Mouse (Mus musculus) limb, embryonic 12.5 days (tissue): Measurements from ENCODE around the gene Tmem246. TPM values are rescaled to one million over a fixed set of nuclear protein-coding genes. Genes with fewer than 3 reads are reported as not detected.
"Not testable (repeated sequence)": the region's sequence is repeated elsewhere in the genome, so short reads cannot be mapped to it uniquely, and the experiment has no call there.

Experiments
- ATAC-seq: fragments of 200-750 bp; cut with Nextera tagmentation; 2 replicates; pipeline ENCODE4 v1.8.0; 2017; ENCODE audit warnings: low read depth, moderate TSS enrichment; ENCODE audit not compliant: insufficient number of reproducible peaks, insufficient read depth, low FRiP score, low TSS enrichment
- H3K27ac ChIP-seq: fragments of 300-500 bp; sonication (generic); 2 replicates; pipeline ENCODE4 v1.5.1; 2016; ENCODE audit warnings: mild to moderate bottlenecking, moderate library complexity
- H3K27me3 ChIP-seq: fragments of 300-500 bp; sonication (generic); 2 replicates; pipeline ENCODE4 v1.6.1; 2016; ENCODE audit warnings: mild to moderate bottlenecking, moderate library complexity
- H3K36me3 ChIP-seq: fragments of 300-500 bp; sonication (generic); 2 replicates; pipeline ENCODE4 v1.6.1; 2016; ENCODE audit warnings: mild to moderate bottlenecking, moderate library complexity
- H3K4me1 ChIP-seq: fragments of 300-500 bp; sonication (generic); replicated peaks from 2 replicates; pipeline ENCODE4 v1.6.1; 2016
- H3K4me2 ChIP-seq: fragments of 300-500 bp; sonication (generic); 2 replicates; pipeline ENCODE4 v1.6.1; 2016; ENCODE audit warnings: mild to moderate bottlenecking, moderate library complexity
- H3K4me3 ChIP-seq: fragments of 300-500 bp; sonication (generic); replicated peaks from 2 replicates; pipeline ENCODE4 v1.5.1; 2016; ENCODE audit warnings: mild to moderate bottlenecking
- H3K9ac ChIP-seq: fragments of 300-500 bp; sonication (generic); replicated peaks from 2 replicates; pipeline ENCODE4 v1.6.1; 2016; ENCODE audit warnings: mild to moderate bottlenecking, moderate library complexity
- H3K9me3 ChIP-seq: fragments of 300-500 bp; sonication (generic); 2 replicates; pipeline ENCODE4 v1.6.1; 2016; ENCODE audit warnings: mild to moderate bottlenecking, moderate library complexity
- WGBS: fragments of 180-500 bp; shearing (Covaris S2); methylation state at CpG from one replicate; pipeline ENCODE4 v1.1.7; 2016; 5-methylcytosine and 5-hydroxymethylcytosine counted together
- polyA plus RNA-seq: library from polyadenylated mRNA; unstranded; fragments of >200 nt; fragmentation: Nextera tagmentation; extraction: Ambion mirVana; gene quantifications from 2 replicates; pipeline ENCODE4 v1.2.1, GENCODE M21; 2016

Gene Tmem246
- 16.6 and 20.8 TPM in 2 replicates for polyA plus RNA-seq

DNA sequence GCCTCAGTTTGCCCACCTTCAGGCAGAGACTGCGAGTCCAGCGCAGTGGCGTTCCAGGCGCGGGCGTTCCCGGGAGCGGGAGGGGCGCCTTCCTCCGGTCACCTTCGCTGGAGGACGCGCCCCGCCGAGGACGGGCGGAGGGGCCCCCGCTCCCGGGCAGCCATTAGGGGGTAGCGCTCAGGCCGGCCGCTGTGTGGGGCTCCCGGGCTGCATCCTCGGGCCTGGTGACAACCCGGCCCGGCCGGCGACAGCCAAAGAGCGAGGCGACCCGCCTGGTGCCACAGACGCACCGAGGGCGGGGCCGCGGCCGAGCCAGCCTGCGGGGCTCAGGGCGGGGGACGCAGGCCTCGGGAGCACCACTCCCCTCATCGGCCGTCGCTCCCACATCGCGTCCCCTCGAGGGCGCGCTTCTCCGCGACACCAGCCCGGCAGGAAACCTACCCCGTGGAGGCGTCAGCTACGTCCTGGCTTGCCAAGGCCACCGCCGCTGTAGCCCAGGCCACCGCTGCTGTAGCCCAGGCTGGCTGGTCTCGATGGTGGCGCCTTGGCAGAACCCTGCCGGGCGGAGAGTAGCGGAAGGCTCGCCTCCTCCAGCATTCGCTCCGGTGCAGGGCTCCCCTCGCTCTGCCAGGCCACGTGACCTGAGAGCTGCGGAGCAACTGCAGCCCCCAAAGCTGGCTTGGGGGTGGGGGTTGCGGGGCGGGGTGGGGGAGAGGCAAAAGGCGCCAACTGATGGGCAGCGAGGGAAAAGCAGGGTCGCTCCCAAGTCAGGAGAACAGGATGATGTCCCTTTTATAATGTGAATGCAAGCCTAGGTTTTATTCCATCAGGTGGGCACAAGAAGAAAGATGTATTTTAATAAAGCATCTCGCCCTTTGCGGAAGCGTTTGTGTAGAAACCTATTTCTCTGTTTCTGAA is at the start of gene Tmem246:
Tmem246 (minus strand) TSS at position 694 of the 918 bp plus-strand sequence.
- H3K4me2 ChIP-seq, result peak within 1 kb of the TSS; percentile 90
- ATAC-seq, result peak; percentile 89
- 1% methylated on average over 77 of the region's 77 CpGs for WGBS

DNA sequence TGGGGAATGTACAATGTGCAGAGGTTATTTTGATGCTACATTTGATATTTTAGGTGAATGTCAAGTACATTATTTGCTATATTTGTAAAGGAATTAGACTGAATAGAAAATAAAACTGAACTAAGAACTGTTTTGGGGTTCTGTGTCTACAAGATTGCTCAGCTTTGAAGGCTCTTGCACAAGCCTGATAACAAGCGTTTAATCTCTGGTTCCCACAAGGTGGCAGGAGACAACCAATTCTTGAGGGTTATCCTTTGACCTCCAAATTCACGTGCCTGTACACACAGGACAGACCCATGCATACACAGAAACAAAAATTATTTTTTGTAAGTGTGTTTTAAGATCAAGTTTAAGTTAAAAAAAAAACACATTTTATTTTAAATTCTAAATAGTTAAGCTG is 42.2 kb upstream of the Tmem246 start:
- Histone ChIP-seq H3K4me1 (no peaks in the 10 kb centered on the region), H3K9me3 (no peaks in the 10 kb centered on the region), H3K27ac (no peak overlapping the region), H3K4me2 (no peak overlapping the region), H3K36me3 (peaks cover 84% of the 10 kb centered on the region), H3K27me3 (no peaks in the 10 kb centered on the region), H3K4me3 (no peak overlapping the region), H3K9ac (no peak overlapping the region)
- ATAC-seq, result no peak
- WGBS, result 83% methylated on average over 2 of the region's 2 CpGs

More for the DNA sequence above, at the start of gene Tmem246:
- Histone ChIP-seq H3K9me3 (no peaks in the 10 kb centered on the region), H3K4me1 (peaks cover 4% of the 10 kb centered on the region; the same call in 1 of the 2 replicates), H3K9ac (peak within 1 kb of the TSS; percentile 78), H3K27me3 (peaks cover 5% of the 10 kb centered on the region; the same call in 1 of the 2 replicates), H3K27ac (peak within 1 kb of the TSS; percentile 68), H3K36me3 (no peaks in the 10 kb centered on the region), H3K4me3 (peak within 1 kb of the TSS; percentile 78)

DNA sequence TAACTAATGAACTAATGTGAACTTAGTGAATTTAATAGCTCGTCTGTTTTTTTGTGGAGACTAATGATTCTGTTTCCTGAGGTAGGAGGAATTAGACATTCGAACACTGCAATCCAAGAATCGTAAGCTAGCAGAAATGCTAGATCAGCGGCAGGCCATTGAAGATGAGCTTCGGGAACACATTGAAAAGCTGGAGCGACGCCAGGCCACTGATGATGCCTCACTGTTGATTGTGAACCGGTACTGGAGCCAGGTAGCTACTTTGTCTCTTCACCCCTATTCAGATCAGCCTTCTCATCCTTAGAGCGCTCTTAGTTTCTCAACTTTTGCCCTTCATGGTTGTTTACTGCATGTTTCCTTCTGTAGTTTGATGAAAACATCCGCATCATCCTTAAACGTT is 40.1 kb upstream of the Tmem246 start:
- H3K9me3 ChIP-seq, result no peaks in the 10 kb centered on the region
- H3K9ac ChIP-seq, result no peak overlapping the region
- WGBS, result 92% methylated on average over 11 of the region's 11 CpGs
- peaks cover 81% of the 10 kb centered on the region for H3K36me3 ChIP-seq
- no peaks in the 10 kb centered on the region for H3K27me3 ChIP-seq
- H3K4me1 ChIP-seq, result 0 out of 2 replicates have a peak, but pooled peaks cover 5% of the 10 kb centered on the region
- no peak overlapping the region for H3K4me3 ChIP-seq
- H3K4me2 ChIP-seq, result no peak overlapping the region
- H3K27ac ChIP-seq, result no peak overlapping the region
- no peak for ATAC-seq

DNA sequence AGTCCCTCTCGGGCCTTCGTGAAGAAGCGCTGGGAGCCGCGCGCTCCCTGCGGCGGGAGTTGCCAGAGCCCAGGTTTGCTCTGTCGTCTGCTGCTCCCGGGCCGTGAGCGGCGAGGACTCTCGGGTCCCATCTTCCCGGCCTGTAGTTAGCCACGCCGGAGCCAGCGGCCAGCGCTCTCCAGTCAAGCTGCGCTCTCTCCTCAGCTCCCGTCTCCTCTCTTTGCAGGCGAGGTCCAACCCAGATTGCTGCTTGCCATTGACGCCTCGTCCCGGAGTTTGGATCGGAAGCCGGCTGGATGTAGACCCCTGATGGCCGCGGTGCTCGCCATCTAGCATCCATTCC is 34.4 kb upstream of the Tmem246 start:
- ATAC-seq, result peak; percentile 69; the same call in 1 of the 2 replicates
- no peaks in the 10 kb centered on the region for H3K27me3 ChIP-seq
- H3K4me2 ChIP-seq, result peak overlapping the region; percentile 83
- peaks cover 37% of the 10 kb centered on the region for H3K36me3 ChIP-seq
- H3K9ac ChIP-seq, result peak overlapping the region; percentile 88
- WGBS, result under 1% methylated on average over 30 of the region's 30 CpGs
- peak overlapping the region; percentile 90 for H3K27ac ChIP-seq
- 0 out of 2 replicates have a peak, but pooled peaks cover 5% of the 10 kb centered on the region for H3K4me1 ChIP-seq
- H3K4me3 ChIP-seq, result peak overlapping the region; percentile 83
- no peaks in the 10 kb centered on the region for H3K9me3 ChIP-seq

DNA sequence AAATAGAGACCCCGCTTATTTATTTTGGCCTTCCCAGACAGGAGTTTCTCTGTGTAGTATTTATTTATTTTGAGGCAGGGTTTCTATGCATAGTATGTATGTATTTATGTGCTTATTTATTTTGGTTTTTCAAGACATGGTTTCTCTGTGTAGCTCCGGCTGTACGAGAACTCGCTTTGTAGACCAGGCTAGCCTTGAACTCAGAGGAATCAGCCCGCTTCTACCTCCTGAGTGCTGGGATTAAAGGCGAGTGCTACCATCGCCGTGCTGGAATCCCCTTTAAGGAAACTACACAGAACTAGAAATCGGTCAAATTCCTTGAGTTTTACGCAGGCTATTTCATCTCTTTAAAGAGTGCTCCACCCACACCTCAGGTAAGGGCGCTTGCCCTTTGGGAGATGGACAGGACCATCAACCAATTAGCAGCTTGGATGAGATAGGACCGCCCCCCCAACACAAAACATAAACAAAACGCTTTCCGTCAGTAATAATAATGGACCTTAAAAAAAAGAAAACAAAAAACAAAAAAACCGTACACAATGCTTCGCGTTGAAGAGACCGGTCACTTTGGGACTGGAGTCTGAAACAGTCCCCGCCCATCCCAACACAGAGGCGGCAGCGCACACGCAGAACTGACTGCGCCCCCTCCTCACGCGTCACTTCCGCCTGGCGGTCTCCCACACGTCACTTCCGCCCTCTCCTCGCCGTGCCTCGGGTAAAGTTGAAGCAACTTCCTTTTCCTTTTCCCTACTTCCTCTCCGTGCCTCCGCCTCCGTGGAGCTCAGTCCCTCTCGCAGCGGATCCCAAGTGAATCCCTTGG is 33.9 kb upstream of the Tmem246 start, which contains the start of gene Rnf20:
Rnf20 (plus strand) TSS at position 688 of the 820 bp plus-strand sequence.
- Histone ChIP-seq H3K27me3 (no peaks in the 10 kb centered on the region), H3K27ac (peak within 1 kb of the TSS; percentile 90), H3K4me2 (peak within 1 kb of the TSS; percentile 83), H3K9ac (peak within 1 kb of the TSS; percentile 88), H3K4me1 (0 out of 2 replicates have a peak, but pooled peaks cover 5% of the 10 kb centered on the region), H3K9me3 (no peaks in the 10 kb centered on the region), H3K36me3 (peaks cover 31% of the 10 kb centered on the region), H3K4me3 (peak within 1 kb of the TSS; percentile 83)
- peak; percentile 98 for ATAC-seq
- 4% methylated on average over 37 of the region's 37 CpGs for WGBS

DNA sequence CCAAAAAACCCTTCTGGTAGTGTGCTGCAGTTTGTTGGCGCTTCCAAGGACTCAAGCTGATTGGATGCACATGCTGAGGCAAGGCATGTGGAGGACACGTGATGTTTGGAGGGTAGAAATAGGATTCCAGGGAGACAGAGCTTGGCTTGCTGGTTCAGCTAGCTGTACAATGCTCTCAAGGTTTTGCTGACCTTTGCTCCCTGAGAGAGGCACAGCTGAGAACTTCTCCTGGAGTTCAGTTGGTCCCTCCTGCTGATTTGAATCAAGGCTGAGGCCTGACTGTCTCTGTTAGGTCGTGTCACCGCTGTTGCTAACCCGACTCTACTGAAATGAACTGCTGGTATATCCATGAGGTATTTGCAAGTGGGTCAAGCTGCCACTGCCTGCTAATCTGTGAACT is 31.3 kb upstream of the Tmem246 start:
- 0 out of 2 replicates have a peak, but pooled peaks cover 5% of the 10 kb centered on the region for H3K4me1 ChIP-seq
- H3K27ac ChIP-seq, result no peak overlapping the region
- H3K4me3 ChIP-seq, result no peak overlapping the region
- no peaks in the 10 kb centered on the region for H3K27me3 ChIP-seq
- ATAC-seq, result no peak
- no peaks in the 10 kb centered on the region for H3K9me3 ChIP-seq
- WGBS, result 80% methylated on average over 5 of the region's 5 CpGs
- H3K36me3 ChIP-seq, result peaks cover 5% of the 10 kb centered on the region; the same call in 1 of the 2 replicates
- no peak overlapping the region for H3K9ac ChIP-seq
- no peak overlapping the region for H3K4me2 ChIP-seq

DNA sequence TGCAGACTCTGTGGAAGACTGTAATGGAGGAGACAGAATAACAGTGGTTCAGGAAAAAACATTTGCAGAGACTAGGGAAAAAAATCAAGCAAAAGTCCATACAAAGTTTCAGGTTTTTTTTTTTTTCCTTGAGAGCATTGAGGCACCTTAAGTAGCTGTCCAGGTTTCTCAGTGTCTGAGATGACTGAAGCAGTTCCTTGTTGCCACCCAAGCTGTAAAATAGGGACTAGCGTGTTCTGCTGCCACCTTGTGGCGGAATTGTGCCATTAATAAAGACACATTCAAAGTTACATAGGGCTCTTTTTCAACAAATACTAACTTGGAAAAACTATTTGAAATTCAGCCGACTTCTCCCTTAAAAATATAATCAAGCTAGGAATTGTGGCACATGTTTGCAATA is 29.3 kb upstream of the Tmem246 start:
- 4% methylated on average over 3 of the region's 3 CpGs for WGBS
- Histone ChIP-seq H3K9me3 (no peaks in the 10 kb centered on the region), H3K27ac (no peak overlapping the region), H3K9ac (no peak overlapping the region), H3K4me2 (no peak overlapping the region), H3K36me3 (no peaks in the 10 kb centered on the region), H3K27me3 (no peaks in the 10 kb centered on the region), H3K4me3 (no peak overlapping the region), H3K4me1 (no peaks in the 10 kb centered on the region)
- ATAC-seq, result no peak

DNA sequence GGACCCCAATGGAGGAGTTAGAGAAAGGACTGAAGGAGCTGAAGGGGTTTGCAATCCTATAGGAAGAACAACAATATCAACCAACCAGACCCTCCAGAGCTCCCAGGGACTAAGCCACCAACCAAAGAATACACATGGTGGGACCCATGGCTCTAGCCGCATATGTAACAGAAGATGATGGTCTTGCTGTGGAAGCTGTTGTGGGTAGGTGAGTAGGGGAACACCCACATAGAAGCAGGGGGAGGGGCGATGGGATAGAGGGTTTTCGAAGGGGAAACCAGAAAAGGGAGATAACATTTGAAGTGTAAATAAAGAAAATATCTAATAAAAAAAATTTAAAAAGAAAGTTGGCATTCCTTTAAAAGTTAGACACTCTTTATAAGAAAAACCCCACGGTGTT is 27.3 kb upstream of the Tmem246 start:
- H3K9ac ChIP-seq, H3K27me3 ChIP-seq, H3K27ac ChIP-seq, ATAC-seq, H3K9me3 ChIP-seq, H3K4me1 ChIP-seq, H3K36me3 ChIP-seq, H3K4me3 ChIP-seq, H3K4me2 ChIP-seq: not testable (repeated sequence)
- 85% methylated on average over 4 of the region's 4 CpGs for WGBS

DNA sequence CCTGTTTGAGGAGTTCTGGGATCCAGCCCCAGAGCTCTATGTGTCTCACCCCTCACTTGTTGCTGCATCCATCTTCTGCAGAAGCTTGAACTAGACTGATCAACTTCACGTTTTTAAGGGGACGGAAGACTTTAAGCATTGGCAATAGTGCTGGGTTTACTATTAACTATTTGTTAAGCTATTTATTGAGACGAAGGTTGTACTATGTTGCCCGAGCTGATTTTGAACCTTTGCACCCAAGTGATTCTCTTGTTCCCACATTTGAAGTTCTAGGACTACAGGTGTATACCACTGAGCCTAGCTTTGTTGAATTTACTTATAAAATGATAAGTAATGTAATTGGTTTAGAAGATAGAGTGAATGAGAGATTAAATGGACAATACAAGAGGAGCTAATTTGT is 26.2 kb upstream of the Tmem246 start:
- no peak overlapping the region for H3K9ac ChIP-seq
- H3K4me1 ChIP-seq, result no peaks in the 10 kb centered on the region
- no peaks in the 10 kb centered on the region for H3K9me3 ChIP-seq
- no peak overlapping the region for H3K27ac ChIP-seq
- H3K4me2 ChIP-seq, result no peak overlapping the region
- no peak for ATAC-seq
- H3K36me3 ChIP-seq, result no peaks in the 10 kb centered on the region
- H3K27me3 ChIP-seq, result no peaks in the 10 kb centered on the region
- 85% methylated on average over 4 of the region's 4 CpGs for WGBS
- H3K4me3 ChIP-seq, result no peak overlapping the region

DNA sequence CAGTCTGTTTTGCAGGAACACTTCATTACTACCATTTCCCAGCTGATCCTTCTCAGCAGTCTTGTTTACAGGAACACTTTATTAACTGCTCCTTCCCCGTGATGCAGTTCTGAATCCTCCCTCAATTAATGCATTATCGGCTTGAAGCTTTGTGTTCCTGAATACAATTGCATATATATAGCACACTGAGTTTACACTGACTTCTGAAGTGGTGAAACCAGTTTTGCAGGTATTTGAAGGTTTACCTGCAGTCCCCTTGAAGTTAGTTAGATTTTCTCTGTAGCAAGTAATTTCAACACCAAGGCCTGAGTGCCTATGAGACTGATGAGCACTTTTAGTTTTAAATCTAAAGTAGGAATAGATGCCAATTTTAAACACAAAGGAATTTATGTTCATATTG is 24.6 kb upstream of the Tmem246 start:
- Histone ChIP-seq H3K27ac (no peak overlapping the region), H3K4me1 (no peaks in the 10 kb centered on the region), H3K9me3 (no peaks in the 10 kb centered on the region), H3K4me3 (no peak overlapping the region), H3K36me3 (no peaks in the 10 kb centered on the region), H3K27me3 (no peaks in the 10 kb centered on the region), H3K4me2 (no peak overlapping the region), H3K9ac (no peak overlapping the region)
- no peak for ATAC-seq
- WGBS, result 79% methylated on average over 2 of the region's 2 CpGs

DNA sequence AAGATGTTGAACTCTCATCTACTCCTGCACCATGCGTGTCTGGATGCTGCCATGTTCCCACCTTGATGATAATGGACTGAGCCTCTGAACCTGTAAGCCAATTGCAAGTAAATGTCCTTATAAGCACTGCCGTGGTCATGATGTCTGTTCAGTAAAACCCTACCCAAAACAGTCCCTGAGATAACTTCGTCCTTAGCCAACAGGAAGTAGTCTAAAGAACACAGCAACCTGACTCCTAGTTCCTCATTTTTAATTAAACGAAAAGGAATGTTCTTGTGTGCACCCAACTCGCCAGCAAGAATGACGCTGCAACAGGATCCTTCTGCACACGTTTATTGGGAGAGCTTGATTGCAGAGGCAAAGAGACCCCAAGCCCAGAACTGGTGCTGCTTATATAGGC is 22.2 kb upstream of the Tmem246 start:
- H3K4me2 ChIP-seq, ATAC-seq, H3K4me3 ChIP-seq, H3K4me1 ChIP-seq, H3K27ac ChIP-seq, H3K36me3 ChIP-seq, H3K9me3 ChIP-seq, H3K27me3 ChIP-seq, H3K9ac ChIP-seq: not testable (repeated sequence)
- 90% methylated on average over 7 of the region's 7 CpGs for WGBS
